Mouse (Mus musculus) frontal cortex, adult 2 months (tissue): ENCODE results near the gene Phf1. TPM values are rescaled to one million over a fixed set of nuclear protein-coding genes. Genes with fewer than 3 reads are reported as not detected.

ENCODE experiments used
- DNase-seq, 2 experiments: peaks; one replicate each; pipeline ENCODE4 v3.0.0; 2022; ENCODE audit warnings: low spot score in 1 of 2; ENCODE audit errors: extremely low spot score in 1 of 2
- polyA plus RNA-seq: library from polyadenylated mRNA; depleted of rRNA; stranded (reverse); fragments of >200 nt; gene quantifications from 2 replicates; pipeline ENCODE4 v1.2.3, GENCODE M21; 2012

Gene Phf1
- polyA plus RNA-seq, 1 experiment = 44.7 TPM

DNA sequence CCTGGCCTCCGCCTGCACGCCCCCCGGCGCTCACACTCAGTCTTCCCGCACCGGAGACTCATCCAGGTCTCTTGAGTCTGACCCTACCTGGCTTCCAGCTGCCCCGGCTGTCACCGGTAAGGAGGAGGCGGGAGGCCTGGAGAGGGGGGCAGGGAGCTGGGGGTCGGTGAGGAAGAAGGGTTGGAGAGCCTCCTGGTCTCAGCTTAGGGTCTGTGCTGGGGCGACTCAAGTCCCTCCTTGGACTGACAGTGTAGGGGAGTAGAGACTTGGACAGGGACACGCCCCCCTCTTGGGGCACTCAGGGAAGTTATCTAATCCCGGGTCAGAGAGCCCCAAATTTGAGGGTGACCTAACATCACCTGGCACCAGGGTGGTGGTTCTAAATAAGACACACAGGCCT, 567 bp downstream of the Phf1 start:
- no peak for DNase-seq

DNA sequence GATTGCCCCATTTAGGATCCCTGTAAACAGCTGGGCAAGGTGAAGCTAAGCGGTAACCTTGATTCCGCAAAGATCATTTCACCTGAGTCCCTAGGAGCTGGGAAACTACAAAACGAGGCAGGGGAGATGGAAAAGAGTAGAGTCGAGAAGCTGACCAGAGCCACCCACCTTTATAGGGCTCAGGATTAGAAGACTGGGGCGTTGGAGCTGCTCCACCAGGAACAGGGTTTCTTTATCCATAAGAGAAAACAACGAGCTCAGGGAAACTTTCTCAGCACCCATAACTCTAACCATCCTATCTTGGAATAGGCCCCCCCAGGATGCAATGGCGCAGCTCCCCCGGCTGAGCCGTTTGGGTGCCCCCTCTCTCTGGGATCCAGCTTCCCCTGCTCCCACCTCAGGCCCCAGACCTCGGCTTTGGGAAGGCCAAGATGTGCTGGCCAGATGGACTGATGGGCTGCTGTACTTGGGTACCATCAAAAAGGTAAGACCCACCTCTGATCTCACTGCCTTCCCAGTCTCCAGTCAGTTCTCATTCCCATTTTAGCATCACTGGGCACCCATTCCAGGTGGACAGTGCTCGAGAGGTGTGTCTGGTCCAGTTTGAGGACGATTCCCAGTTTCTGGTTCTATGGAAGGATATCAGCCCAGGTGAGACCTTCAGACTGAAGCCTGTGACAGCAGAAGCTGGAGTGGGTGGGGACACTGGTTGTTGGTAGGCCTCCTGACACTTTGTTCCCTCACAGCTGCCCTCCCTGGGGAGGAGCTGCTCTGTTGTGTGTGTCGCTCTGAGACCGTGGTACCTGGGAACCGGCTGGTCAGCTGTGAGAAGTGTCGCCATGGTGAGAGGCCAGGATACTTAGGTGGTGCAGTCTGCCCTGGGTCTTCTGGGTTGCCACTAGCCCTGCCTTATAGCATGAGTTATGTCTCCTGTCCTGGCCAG, 1.3 kb downstream of the Phf1 start:
- DNase-seq = no peak

GRCm38 (mm10) chr17:26935027-26935426, 2.2 kb downstream of the Phf1 start:
- DNase-seq = no peak

- no peak for DNase-seq
These were observed 3.6 kb downstream of the Phf1 start for GRCm38 (mm10) chr17:26936453-26936852.

DNA sequence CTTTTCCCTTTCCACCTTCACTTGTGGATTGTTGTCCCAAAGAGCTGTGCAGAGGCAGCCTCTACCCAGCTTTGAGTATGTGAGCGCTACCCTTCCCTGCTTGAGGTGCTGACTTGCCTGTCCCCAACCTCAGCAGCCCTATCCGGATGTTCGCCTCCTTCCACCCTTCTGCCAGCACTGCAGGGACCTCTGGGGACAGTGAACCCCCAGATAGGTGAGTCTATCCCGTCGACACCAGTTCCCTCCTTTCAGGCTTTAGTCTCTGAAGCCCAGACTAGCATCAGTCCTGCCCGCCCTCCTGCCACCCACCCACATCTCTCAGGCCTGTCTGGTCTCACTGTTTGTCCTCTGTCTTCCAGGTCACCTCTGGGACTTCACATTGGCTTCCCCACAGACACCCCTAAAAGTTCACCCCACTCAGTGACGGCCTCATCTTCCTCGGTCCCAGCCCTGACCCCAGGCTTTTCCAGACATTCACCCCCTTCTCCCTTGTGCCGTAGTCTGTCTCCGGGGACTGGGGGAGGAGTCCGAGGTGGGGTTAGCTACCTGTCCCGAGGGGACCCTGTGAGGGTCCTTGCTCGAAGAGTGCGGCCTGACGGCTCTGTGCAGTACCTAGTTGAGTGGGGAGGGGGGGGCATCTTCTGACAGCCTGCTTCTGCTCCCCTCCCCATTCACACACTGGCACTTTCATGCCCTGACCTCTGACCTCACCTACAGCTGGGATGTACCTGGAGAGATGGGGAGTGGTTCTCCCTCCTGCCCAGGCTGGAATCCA, 4.3 kb downstream of the Phf1 start:
- DNase-seq = no peak

DNA sequence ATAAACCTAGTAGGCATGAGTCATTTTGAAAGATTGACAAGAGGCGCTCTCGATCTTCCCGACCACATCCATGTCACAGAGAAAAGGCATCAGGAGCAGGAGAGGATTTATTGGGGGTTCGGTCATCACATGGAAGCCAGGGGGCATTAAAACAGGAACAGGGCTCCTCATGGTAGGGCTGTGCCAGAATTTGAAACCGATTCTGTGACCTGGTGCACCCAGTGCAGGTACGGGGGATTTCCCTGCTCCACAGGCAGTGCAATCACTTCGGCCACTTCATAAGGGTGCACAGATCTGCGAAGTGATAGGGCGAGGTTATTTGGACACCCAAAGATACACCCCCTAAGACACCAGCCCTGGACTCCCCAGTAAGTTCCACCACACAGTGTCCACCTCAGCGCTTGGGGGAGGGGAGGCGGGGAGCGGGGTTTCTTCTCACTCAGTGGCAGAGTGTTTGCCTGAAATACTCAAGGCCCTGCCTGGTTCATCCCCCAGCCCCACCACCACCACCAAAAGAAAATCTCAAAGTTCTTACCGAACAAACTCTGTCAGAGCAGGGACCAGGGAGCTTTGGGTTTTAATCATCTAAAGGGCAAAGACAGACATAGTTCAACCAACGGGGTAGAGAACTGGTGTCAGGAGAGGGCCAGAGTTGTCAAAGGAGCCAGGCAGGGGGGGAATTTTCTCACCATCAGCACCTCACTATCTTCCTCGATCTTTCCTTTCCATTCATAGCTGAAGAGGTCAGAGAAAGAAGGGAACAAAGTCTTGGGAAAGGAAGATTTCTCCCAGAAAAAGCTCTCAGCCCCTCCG, 5.2 kb downstream of the Phf1 start:
- no peak for DNase-seq

DNA sequence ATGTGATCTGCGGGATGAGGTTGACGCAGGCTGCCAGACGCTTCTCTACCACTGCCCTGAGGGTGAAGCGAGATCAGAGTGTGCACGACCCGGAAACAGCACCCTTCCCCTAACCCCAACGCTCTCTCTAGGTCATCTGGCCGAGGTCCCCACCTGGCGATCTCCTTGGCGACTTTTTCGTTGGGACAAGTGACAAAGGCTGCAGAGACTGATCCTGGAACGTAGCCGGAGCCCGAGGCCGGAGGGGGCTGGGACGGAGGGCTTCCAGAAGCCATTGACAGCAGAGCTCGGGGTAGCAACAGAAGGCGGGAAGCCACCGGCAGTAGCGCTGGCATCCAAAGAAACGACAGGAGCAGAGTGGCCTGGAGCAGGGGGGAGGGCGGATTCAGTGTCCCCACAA, 5.9 kb downstream of the Phf1 start:
- DNase-seq = no peak

DNA sequence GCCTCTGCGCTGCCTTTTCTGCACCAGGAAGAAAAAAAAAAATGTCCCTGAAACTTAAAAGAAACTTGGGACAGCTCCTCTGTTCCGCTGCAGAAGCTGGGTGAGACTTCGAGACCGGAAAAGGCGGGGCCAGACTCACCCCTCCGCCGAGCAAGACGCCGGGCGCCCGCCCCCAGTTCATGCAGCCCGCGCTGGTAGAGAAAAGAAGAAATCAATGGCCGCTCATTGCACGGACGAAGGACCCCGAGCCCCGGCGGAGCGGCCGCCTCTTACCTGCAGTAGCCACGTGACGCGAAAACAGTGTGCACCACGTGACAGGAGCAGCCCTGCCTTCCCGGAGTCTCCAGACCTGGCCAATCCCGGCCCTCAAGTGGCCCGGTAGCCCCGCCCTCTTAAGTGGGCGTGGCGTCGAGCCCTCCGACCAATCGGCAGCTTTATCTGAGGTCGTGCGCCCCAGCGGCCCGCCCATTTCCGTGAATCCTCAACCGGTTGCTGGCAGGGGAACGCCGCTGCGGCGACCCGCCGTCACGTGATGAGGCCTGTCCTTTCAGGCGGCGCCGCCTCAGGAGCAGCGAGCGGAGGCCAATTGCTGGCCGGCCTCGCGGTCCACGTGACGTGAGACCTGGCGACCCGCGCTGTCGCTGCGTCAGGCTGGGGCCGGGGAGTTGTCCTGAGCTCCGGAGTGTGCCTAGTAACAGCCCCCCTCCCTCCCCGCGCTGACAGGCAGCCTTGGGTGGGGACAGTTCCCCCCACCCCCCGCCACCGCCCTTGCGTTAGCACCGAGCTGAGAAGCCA, 6.5 kb downstream of the Phf1 start, which contains the start of gene Cuta:
Cuta (minus strand) TSS at position 392 of the 795 bp plus-strand sequence.
- DNase-seq = peak; percentile 99 to 100

- DNase-seq = no peak
These were observed 7.1 kb downstream of the Phf1 start for GRCm38 (mm10) chr17:26939973-26940300.

GRCm38 (mm10) chr17:26941031-26941789, 8.4 kb downstream of the Phf1 start, which contains the start of gene Syngap1:
Syngap1 (plus strand) TSS chr17:26941253.
- peak in 1 of 2 experiments; percentile 58 for DNase-seq

GRCm38 (mm10) chr17:26941841-26942570, 9.2 kb downstream of the Phf1 start:
- no peak for DNase-seq

GRCm38 (mm10) chr17:26945824-26946495, 13.1 kb downstream of the Phf1 start:
- peak in 1 of 2 experiments; percentile 71 for DNase-seq

GRCm38 (mm10) chr17:26946567-26946966, 13.7 kb downstream of the Phf1 start:
- DNase-seq = peak in 1 of 2 experiments; percentile 77

GRCm38 (mm10) chr17:26947231-26948100, 14.6 kb downstream of the Phf1 start:
- DNase-seq = peak in 1 of 2 experiments; percentile 60

GRCm38 (mm10) chr17:26948316-26949050, 15.6 kb downstream of the Phf1 start:
- DNase-seq = peak in 1 of 2 experiments; percentile 51

GRCm38 (mm10) chr17:26949051-26949577, 16.3 kb downstream of the Phf1 start:
- no peak for DNase-seq
